Mouse (Mus musculus) olfactory bulb, adult 2 months (tissue): ENCODE measurements around the gene Filip1. TPM values are rescaled to one million over a fixed set of nuclear protein-coding genes. Genes with fewer than 3 reads are reported as not detected.

Source experiments
- H3K27ac ChIP-seq: fragments of 200-500 bp; 2 replicates; pipeline ENCODE4 v1.5.1; 2012; ENCODE audit warnings: low read depth, low read length; ENCODE audit not compliant: insufficient read depth
- H3K4me1 ChIP-seq: fragments of 200-500 bp; 2 replicates; pipeline ENCODE4 v1.6.1; 2012; ENCODE audit warnings: low read length; ENCODE audit not compliant: control insufficient read depth, insufficient read depth
- H3K4me3 ChIP-seq: fragments of 200-500 bp; 2 replicates; pipeline ENCODE4 v1.5.1; 2012; ENCODE audit warnings: mild to moderate bottlenecking, low read depth, low read length, moderate library complexity; ENCODE audit not compliant: insufficient read depth
- CTCF ChIP-seq: fragments of 200-500 bp; IDR thresholded peaks from 2 replicates; pipeline ENCODE4 v1.5.1; 2012; ENCODE audit warnings: low read depth, mild to moderate bottlenecking, low read length, moderate library complexity; ENCODE audit not compliant: insufficient read depth
- POLR2A ChIP-seq: fragments of 200-500 bp; IDR thresholded peaks from 2 replicates; pipeline ENCODE4 v1.6.1; 2012; ENCODE audit warnings: mild to moderate bottlenecking, low read depth, low read length, moderate library complexity; ENCODE audit not compliant: insufficient read depth
- WGBS: fragments of 180-500 bp; shearing (Covaris S2); methylation state at CpG from one replicate; pipeline ENCODE4 v1.1.7; 2018; 5-methylcytosine and 5-hydroxymethylcytosine counted together
- polyA plus RNA-seq: library from polyadenylated mRNA; stranded (reverse); fragments of >200 nt; gene quantifications from 2 replicates; pipeline ENCODE4 v1.2.4, GENCODE M21; 2012; ENCODE audit warnings: low replicate concordance; ENCODE audit not compliant: missing spikeins, insufficient read depth, insufficient read length

The Filip1 gene
- polyA plus RNA-seq, 1 experiment: not detected

GRCm38 (mm10) chr9:79989061-79989460 is 23.6 kb downstream of the Filip1 start:
- no peak for TF ChIP-seq POLR2A
- no peak for TF ChIP-seq CTCF
- WGBS: 93% methylated on average over 1 of the region's 1 CpGs
- Histone ChIP-seq H3K27ac (no peak overlapping the region), H3K4me1 (no peaks in the 10 kb centered on the region), H3K4me3 (no peak overlapping the region)

DNA sequence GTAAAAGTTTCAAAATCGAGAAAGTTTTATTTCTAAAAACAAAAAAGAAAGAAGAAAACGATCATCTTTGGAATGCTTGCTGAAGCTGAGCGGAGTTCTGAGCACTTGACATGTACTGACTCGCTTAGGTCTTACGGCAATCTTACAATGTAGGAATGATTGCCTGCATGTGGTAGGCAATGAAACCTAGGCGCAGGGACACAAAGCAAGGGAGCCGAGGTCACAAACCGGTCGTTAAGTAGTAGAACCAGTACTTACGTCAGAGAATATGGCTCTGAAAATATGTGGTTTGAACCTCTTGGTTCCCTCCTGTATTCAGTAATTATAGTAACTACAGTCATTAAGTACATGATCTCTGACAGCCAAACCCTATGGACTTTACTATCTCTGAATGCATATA is 29.4 kb downstream of the Filip1 start:
- WGBS: 74% methylated on average over 10 of the region's 10 CpGs
- Histone ChIP-seq H3K4me3 (no peak overlapping the region), H3K4me1 (no peaks in the 10 kb centered on the region), H3K27ac (no peak overlapping the region)
- TF ChIP-seq CTCF (no peak), POLR2A (no peak)

DNA sequence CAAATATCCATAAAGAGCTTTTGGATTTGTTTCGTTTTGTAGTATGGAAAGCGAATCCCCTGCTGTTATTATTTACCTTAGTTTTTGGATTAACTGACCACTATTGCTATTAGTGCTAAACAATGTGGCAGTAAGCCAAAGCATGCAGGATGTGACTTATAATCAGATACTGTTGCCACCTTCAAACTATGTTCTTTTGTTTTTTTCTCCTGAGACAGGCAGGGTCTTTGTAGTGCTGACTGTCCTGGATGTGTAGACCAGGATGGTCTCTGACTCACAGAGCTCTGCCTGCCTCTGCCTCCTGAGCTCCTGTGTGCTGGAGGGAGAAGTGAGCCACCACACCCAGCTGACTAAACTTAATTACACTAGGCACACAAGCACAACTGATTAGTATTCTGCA is 33.4 kb downstream of the Filip1 start:
- TF ChIP-seq CTCF (no peak), POLR2A (no peak)
- no peak overlapping the region for H3K4me3 ChIP-seq
- H3K27ac ChIP-seq: no peak overlapping the region
- peaks cover 6% of the 10 kb centered on the region for H3K4me1 ChIP-seq
- 88% methylated on average over 2 of the region's 2 CpGs for WGBS

GRCm38 (mm10) chr9:79978228-79979024 is 34.2 kb downstream of the Filip1 start:
- H3K4me3 ChIP-seq: no peak overlapping the region

GRCm38 (mm10) chr9:79977549-79977971 is 35.1 kb downstream of the Filip1 start:
- WGBS: 1% methylated on average over 13 of the region's 13 CpGs
- peak overlapping the region; percentile 29 for H3K4me3 ChIP-seq
- 0 out of 2 replicates have a peak overlapping the region, but pooled peaks have one; percentile 42 for H3K27ac ChIP-seq
- TF ChIP-seq POLR2A (no peak), CTCF (no peak)
- peaks cover 6% of the 10 kb centered on the region for H3K4me1 ChIP-seq

More at GRCm38 (mm10) chr9:79978228-79979024, 34.2 kb downstream of the Filip1 start:
- Histone ChIP-seq H3K4me1 (peaks cover 6% of the 10 kb centered on the region), H3K27ac (no peak overlapping the region)
- TF ChIP-seq POLR2A (no peak), CTCF (no peak)
- 73% methylated on average over 12 of the region's 12 CpGs for WGBS

DNA sequence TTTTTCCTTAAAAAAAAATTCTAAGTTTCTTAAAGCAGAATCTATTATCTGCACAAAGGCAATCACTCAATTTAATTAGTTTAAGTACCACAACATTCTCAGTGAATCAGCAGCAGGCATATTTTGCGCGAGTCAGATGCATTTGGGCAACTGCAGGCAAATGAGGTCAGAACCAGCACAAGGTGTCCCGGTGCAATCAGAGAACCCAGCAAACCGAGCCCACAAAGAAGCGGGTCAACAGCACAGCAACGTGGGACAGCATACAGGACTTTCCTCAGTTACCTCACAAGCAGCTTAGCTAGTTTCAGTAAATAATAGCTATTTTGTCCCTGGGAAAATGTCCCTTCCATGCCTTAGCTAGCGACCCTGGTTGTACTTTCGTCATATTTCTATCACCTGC is 35.9 kb downstream of the Filip1 start:
- Histone ChIP-seq H3K27ac (no peak overlapping the region), H3K4me1 (peaks cover 6% of the 10 kb centered on the region), H3K4me3 (no peak overlapping the region)
- TF ChIP-seq POLR2A (no peak), CTCF (no peak)
- 32% methylated on average over 8 of the region's 8 CpGs for WGBS

DNA sequence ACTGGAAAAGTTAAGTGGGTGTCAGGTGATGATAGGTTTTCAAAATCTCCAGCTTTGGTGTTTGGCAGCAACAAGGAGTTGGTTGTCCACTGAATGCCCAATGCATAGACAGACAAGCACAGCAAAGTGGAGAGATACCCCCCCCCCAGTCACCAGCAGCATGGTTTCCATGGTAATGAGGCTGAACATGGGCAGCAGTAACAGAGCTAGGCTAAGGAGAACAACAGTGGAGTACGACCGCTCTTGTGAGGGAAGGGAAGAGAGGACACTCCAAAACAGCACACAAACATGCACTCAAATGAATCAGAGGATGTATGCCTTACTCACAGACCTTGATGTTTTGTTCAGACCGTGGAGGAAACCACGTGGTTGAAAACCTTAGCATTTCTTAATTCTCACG is 37.5 kb downstream of the Filip1 start:
- Histone ChIP-seq H3K4me3 (no peak overlapping the region), H3K4me1 (peaks cover 6% of the 10 kb centered on the region), H3K27ac (no peak overlapping the region)
- TF ChIP-seq CTCF: no peak
- no peak for TF ChIP-seq POLR2A
- 62% methylated on average over 5 of the region's 5 CpGs for whole genome bisulfite sequencing

DNA sequence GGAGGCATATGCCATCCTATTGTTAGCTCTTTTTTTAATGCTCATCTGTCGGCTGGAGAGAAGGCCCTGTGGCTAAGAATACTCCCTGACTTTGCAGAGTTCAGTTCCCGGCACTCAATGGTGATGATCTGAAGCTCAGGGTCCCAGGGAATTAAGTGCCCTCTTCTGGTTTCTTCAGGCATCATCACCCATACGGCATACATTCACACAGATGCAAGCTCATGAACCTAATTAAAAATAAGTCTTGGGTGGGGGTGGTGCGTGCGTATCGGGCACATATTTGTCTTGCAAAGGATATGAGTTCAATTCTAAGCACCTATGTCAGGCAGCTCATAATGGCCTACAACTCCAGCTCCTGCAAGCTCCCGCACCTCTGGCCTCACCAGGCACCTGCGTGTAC is 39.1 kb downstream of the Filip1 start:
- H3K27ac ChIP-seq: no peak overlapping the region
- TF ChIP-seq POLR2A: no peak
- TF ChIP-seq CTCF: no peak
- 92% methylated on average over 8 of the region's 8 CpGs for WGBS
- peaks cover 6% of the 10 kb centered on the region for H3K4me1 ChIP-seq
- no peak overlapping the region for H3K4me3 ChIP-seq

DNA sequence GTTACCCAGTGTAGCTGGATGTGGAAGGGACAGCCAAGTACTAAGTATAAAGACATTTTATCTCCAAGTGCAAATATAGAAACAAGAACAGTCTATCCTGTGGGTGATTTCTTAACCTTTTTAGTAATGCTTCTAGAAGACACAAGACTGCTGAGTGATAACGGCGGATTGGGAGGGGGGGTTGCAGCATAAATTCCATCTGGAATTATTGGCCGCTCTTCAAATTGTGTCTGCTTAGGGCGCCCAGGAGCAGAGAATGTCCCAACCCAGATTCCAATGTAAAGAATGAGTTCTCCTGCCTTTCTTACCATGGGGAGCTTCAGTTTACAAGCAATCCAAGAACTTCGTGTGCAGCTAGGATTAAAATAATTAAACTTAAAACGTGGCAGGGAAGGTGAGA is 39.9 kb downstream of the Filip1 start:
- no peak overlapping the region for H3K4me3 ChIP-seq
- H3K4me1 ChIP-seq: peaks cover 5% of the 10 kb centered on the region
- no peak for TF ChIP-seq CTCF
- H3K27ac ChIP-seq: no peak overlapping the region
- 90% methylated on average over 6 of the region's 6 CpGs for WGBS
